Mouse (Mus musculus) limb, embryonic 11.5 days (tissue): ENCODE data around the gene Vmac. TPM values are rescaled to one million over a fixed set of nuclear protein-coding genes. Genes with fewer than 3 reads are reported as not detected.

Experiments
- ATAC-seq: fragments of 200-750 bp; cut with Nextera tagmentation; 2 replicates; pipeline ENCODE4 v1.8.0; 2017; ENCODE audit warnings: low read depth; ENCODE audit not compliant: insufficient number of reproducible peaks, low FRiP score, low TSS enrichment
- DNase-seq: peaks from one replicate; pipeline ENCODE4 v3.0.0-alpha.2; 2015; ENCODE audit warnings: low spot score
- H3K27ac ChIP-seq: fragments of 300-500 bp; sonication (generic); replicated peaks from 2 replicates; pipeline ENCODE4 v1.5.1; 2014; ENCODE audit warnings: low read depth, mild to moderate bottlenecking, low read length
- H3K27me3 ChIP-seq: fragments of 300-500 bp; sonication (generic); 2 replicates; pipeline ENCODE4 v1.6.1; 2014; ENCODE audit warnings: mild to moderate bottlenecking, low read length, mixed read lengths; ENCODE audit not compliant: control insufficient read depth, insufficient read depth
- H3K36me3 ChIP-seq: fragments of 300-500 bp; sonication (generic); 2 replicates; pipeline ENCODE4 v1.6.1; 2014; ENCODE audit warnings: mild to moderate bottlenecking, low read length, moderate library complexity, mixed read lengths; ENCODE audit not compliant: control insufficient read depth, insufficient read depth
- H3K4me1 ChIP-seq: fragments of 300-500 bp; sonication (generic); 2 replicates; pipeline ENCODE4 v1.6.1; 2014; ENCODE audit warnings: low read length, mixed read lengths; ENCODE audit not compliant: control insufficient read depth, insufficient read depth
- H3K4me2 ChIP-seq: fragments of 300-500 bp; sonication (generic); 2 replicates; pipeline ENCODE4 v1.6.1; 2014; ENCODE audit warnings: low read depth, mild to moderate bottlenecking, moderate library complexity; ENCODE audit not compliant: severe bottlenecking
- H3K4me3 ChIP-seq: fragments of 300-500 bp; sonication (generic); 2 replicates; pipeline ENCODE4 v1.5.1; 2014; ENCODE audit warnings: low read depth, low read length
- H3K9ac ChIP-seq: fragments of 300-500 bp; sonication (generic); 2 replicates; pipeline ENCODE4 v1.6.1; 2014; ENCODE audit warnings: mild to moderate bottlenecking, low read length
- H3K9me3 ChIP-seq: fragments of 300-500 bp; sonication (generic); 2 replicates; pipeline ENCODE4 v1.6.1; 2016; ENCODE audit warnings: low read length; ENCODE audit not compliant: control insufficient read depth
- WGBS: fragments of 180-500 bp; shearing (Covaris S2); extraction: QIAGEN DNeasy Blood & Tissue Kit; methylation state at CpG from one replicate; pipeline ENCODE4 v1.1.7; 2014; 5-methylcytosine and 5-hydroxymethylcytosine counted together
- polyA plus RNA-seq: library from polyadenylated mRNA; unstranded; fragments of >200 nt; fragmentation: Nextera tagmentation; extraction: Ambion mirVana; gene quantifications from 2 replicates; pipeline ENCODE4 v1.2.1, GENCODE M21; 2014

Gene Vmac
- polyA plus RNA-seq, 1 experiment from 2014 or later: 19.7 TPM

DNA sequence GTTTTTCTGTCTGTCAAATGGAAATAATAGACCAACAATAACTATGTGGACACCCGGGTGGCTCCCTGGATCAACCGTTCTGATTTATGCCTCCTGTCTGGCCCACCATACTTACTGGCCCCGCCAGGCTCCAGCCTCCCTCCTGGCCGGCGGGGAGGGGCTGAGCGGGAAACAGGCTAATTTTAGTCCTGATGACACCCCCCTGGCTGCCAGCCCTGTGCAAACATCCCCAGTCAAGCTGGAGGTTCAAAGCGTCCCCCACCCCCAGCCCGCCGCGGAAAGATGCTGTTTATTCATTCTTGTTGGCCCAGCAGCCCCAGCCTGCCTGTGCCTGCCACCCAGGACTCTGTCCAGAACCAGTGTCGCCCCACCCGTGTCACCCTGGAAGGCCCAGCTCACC is 10.3 kb upstream of the Vmac start:
- no peak overlapping the region for H3K9ac ChIP-seq
- no peak overlapping the region for H3K27ac ChIP-seq
- H3K4me2 ChIP-seq: no peak overlapping the region
- no peaks in the 10 kb centered on the region for H3K27me3 ChIP-seq
- no peaks in the 10 kb centered on the region for H3K36me3 ChIP-seq
- DNase-seq (no peak), ATAC-seq (no peak)
- H3K9me3 ChIP-seq: no peaks in the 10 kb centered on the region
- no peak overlapping the region for H3K4me3 ChIP-seq
- 16% methylated on average over 12 of the region's 12 CpGs for WGBS
- H3K4me1 ChIP-seq: peaks cover 15% of the 10 kb centered on the region

DNA sequence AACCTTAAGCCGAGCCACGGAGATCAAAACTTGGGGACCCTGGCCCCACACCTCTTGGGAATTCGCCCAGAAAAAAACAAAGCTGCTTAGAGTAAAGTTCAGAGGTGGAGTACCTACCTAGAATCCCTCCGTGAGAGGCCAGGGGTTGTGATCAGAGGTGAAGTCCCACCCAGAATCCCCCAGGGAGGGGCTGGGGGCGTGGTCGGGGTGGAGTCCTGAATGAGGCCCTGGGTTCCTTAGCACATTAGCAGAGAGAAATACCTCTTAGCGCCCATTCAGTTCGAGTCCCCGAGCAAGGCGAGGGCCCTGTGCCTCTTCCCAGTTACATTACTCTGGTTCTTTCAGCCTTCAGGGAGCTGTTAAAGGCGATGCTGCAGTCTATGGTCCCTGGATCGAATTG is 9.8 kb upstream of the Vmac start:
- no peak overlapping the region for H3K9ac ChIP-seq
- DNase-seq: peak; percentile 60

DNA sequence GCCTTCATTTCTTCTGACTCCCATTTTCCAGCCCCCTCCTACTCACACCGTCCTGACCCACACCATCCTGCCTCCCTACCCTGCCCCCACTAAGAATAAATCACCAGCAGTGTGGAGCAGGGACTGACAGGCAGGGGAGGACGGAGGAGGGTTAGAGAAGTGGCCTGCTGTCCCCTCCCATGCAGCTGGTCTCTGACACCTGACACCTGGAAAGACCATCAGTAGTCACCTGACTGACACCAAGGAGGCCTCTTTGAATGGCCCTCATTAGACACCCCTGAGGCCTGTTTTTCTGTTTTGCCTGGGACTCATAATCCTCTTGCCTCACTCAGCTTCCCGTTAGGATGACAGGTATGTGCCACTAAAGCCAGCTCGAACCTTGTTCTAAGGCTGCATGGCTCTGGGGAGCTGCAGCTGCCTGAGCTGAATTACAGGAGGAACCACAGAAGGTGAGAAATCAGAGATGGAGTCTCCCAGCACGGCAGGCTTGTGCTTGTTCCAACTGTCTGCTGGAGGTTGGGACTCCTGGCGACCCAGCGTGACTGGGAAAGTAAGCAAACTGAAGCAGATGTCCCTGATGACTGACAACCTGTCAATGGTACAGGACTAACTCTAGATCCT is 9.3 kb upstream of the Vmac start:
- DNase-seq: peak; percentile 47
- Histone ChIP-seq H3K9ac (no peak overlapping the region), H3K4me3 (no peak overlapping the region), H3K4me1 (peaks cover 15% of the 10 kb centered on the region), H3K27ac (no peak overlapping the region; the same call in 1 of the 2 replicates), H3K36me3 (no peaks in the 10 kb centered on the region; the same call in 1 of the 2 replicates), H3K9me3 (no peaks in the 10 kb centered on the region), H3K27me3 (no peaks in the 10 kb centered on the region), H3K4me2 (no peak overlapping the region)
- 4% methylated on average over 7 of the region's 7 CpGs for WGBS
- peak; percentile 49 for ATAC-seq

More for the DNA sequence above, 9.8 kb upstream of the Vmac start:
- no peak overlapping the region for H3K27ac ChIP-seq
- no peak for ATAC-seq
- peaks cover 15% of the 10 kb centered on the region for H3K4me1 ChIP-seq
- peak overlapping the region; percentile 8; the same call in 1 of the 2 replicates for H3K4me2 ChIP-seq
- H3K9me3 ChIP-seq: no peaks in the 10 kb centered on the region
- H3K36me3 ChIP-seq: no peaks in the 10 kb centered on the region
- H3K4me3 ChIP-seq: no peak overlapping the region
- H3K27me3 ChIP-seq: no peaks in the 10 kb centered on the region
- 7% methylated on average over 12 of the region's 12 CpGs for WGBS

GRCm38 (mm10) chr17:56723419-56724161 is 5.8 kb upstream of the Vmac start:
- ATAC-seq (no peak), DNase-seq (no peak)
- WGBS: 88% methylated on average over 11 of the region's 11 CpGs
- Histone ChIP-seq H3K9me3 (no peaks in the 10 kb centered on the region), H3K4me2 (no peak overlapping the region), H3K4me3 (no peak overlapping the region), H3K27ac (no peak overlapping the region), H3K4me1 (peaks cover 15% of the 10 kb centered on the region), H3K27me3 (no peaks in the 10 kb centered on the region), H3K9ac (no peak overlapping the region), H3K36me3 (peaks cover 2% of the 10 kb centered on the region)

- H3K27ac ChIP-seq: no peak overlapping the region
- H3K9me3 ChIP-seq: no peaks in the 10 kb centered on the region
- H3K9ac ChIP-seq: no peak overlapping the region
- no peak overlapping the region for H3K4me2 ChIP-seq
- DNase-seq (no peak), ATAC-seq (no peak)
- no peak overlapping the region for H3K4me3 ChIP-seq
- peaks cover 2% of the 10 kb centered on the region for H3K36me3 ChIP-seq
- H3K4me1 ChIP-seq: peaks cover 9% of the 10 kb centered on the region
- H3K27me3 ChIP-seq: no peaks in the 10 kb centered on the region
- WGBS: 26% methylated on average over 5 of the region's 5 CpGs
Observed at GRCm38 (mm10) chr17:56722441-56722840, 4.6 kb upstream of the Vmac start.

DNA sequence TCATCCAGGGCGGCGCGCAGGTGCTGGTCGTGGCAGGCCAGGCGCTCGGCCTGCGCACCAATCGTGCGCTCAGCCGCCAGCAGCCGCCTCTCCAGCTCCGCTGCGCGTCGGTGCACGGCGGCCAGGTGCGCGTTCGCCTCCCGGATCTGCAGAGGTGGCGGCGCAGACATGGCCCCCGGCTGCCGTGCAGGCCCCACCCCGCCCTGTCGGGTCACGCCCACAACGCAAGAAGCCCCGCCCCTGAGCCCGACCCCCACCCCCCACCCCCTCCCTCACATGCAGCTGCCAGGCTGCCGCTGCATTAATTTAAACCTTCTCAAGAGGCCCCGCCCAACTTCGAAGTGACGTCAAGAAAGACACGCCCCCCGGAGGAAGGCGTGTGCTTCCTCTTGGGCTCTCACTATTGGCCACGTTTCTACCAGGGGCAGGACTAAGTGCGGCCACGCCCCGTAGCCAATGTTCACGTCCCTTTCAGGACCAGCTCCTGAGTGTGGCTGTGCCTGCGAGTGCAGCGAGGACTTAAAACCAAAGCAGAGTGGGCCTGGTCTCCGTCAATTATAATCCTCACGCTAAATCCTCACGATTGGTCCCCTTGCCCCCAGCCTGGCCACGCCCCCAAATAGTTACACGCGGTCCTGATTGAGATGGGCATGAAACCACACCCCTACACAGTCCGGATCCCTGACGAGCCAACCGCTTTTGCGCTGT is 1.0 kb downstream of the Vmac start:
- H3K9ac ChIP-seq: peak overlapping the region; percentile 35
- under 1% methylated on average over 50 of the region's 55 CpGs for WGBS

DNA sequence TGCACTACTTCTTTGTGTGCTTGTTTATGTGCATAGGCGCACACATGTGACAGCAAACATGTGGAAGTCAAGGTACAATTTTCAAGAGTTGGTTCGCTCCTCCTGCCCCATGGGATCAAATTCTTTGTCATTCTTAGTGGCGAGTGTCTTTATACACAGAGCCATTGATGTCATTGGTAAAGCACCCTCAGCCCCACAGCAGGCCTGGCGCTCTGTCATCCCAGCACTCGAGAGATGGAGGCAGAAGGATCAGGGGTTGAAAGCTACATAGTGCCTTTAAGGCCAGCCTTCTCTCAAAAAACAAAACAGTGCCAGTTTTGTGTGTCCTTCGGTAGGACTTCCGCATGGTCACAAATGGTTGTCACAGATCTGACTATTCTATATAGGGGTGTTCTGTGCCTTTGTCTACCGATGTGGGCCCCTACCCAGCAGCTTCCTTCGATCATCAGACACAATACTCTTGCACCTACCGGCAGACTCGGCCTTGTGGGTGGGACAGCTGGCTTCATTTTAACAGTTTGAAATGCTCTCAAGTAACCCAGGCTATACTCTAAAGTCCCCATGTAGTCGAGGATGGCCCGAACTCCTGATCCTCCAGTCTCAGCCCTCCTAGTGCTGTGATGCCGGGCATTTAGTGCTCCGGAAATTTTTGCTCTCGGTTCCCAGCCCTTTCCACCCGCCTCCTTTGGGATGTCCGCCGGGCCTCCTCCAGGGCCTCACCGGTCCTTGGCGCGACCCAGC is 1.7 kb downstream of the Vmac start:
- WGBS: 27% methylated on average over 22 of the region's 22 CpGs
- Histone ChIP-seq H3K9me3 (no peaks in the 10 kb centered on the region), H3K27me3 (no peaks in the 10 kb centered on the region), H3K4me2 (peak overlapping the region; percentile 87), H3K27ac (no peak overlapping the region), H3K4me1 (peaks cover 3% of the 10 kb centered on the region; the same call in 1 of the 2 replicates), H3K4me3 (peak overlapping the region; percentile 81), H3K9ac (peak overlapping the region; percentile 35), H3K36me3 (peaks cover 15% of the 10 kb centered on the region)
- ATAC-seq: peak; percentile 0; the same call in 1 of the 2 replicates
- peak; percentile 25 for DNase-seq

More for the DNA sequence above, 1.0 kb downstream of the Vmac start:
- Histone ChIP-seq H3K4me2 (peak overlapping the region; percentile 87), H3K9me3 (no peaks in the 10 kb centered on the region), H3K36me3 (peaks cover 12% of the 10 kb centered on the region), H3K27ac (no peak overlapping the region), H3K27me3 (no peaks in the 10 kb centered on the region), H3K4me3 (peak overlapping the region; percentile 81), H3K4me1 (peaks cover 3% of the 10 kb centered on the region; the same call in 1 of the 2 replicates)
- ATAC-seq (peak; percentile 90), DNase-seq (peak; percentile 98)

- Histone ChIP-seq H3K27me3 (no peaks in the 10 kb centered on the region), H3K27ac (no peak overlapping the region), H3K9me3 (no peaks in the 10 kb centered on the region), H3K4me1 (peaks cover 3% of the 10 kb centered on the region; the same call in 1 of the 2 replicates), H3K4me2 (0 out of 2 replicates have a peak overlapping the region, but pooled peaks have one; percentile 87), H3K9ac (no peak overlapping the region), H3K36me3 (peaks cover 21% of the 10 kb centered on the region), H3K4me3 (no peak overlapping the region)
- DNase-seq (no peak), ATAC-seq (no peak)
- WGBS: 63% methylated on average over 11 of the region's 11 CpGs
Observed at GRCm38 (mm10) chr17:56715360-56715759, 2.5 kb downstream of the Vmac start.
